Mouse (Mus musculus): Measurements from ENCODE around the gene Etl4. TPM values are rescaled to one million over a fixed set of nuclear protein-coding genes. Genes with fewer than 3 reads are reported as not detected.
A peak's percentile ranks its signal among the peaks of the same experiment; 100 is the strongest.

Gene Etl4
- polyA plus RNA-seq, 1 experiment from 2014 or later, result 15.3 TPM

GRCm38 (mm10) chr2:20453506-20454206 is 544.1 kb downstream of the Etl4 start:
- H3K9me3 ChIP-seq (ENCODE audit: control insufficient read depth, low read length), result no peaks in the 10 kb centered on the region
- no peaks in the 10 kb centered on the region for H3K36me3 ChIP-seq (ENCODE audit: control insufficient read depth, insufficient read depth, low read length)
- no peaks in the 10 kb centered on the region for H3K4me1 ChIP-seq (ENCODE audit: control insufficient read depth, insufficient read depth, low read length)
- WGBS, result 67% methylated on average over 3 of the region's 3 CpGs
- DNase-seq (ENCODE audit: low spot score, missing footprints) (peak; percentile 64), ATAC-seq (ENCODE audit: low FRiP score) (no peak)
- no peak overlapping the region for H3K4me2 ChIP-seq
- no peak overlapping the region for H3K27ac ChIP-seq (ENCODE audit: low read depth, low read length)
- no peaks in the 10 kb centered on the region for H3K27me3 ChIP-seq (ENCODE audit: control insufficient read depth, insufficient read depth, low read length)
- H3K4me3 ChIP-seq (ENCODE audit: low read depth, low read length), result no peak overlapping the region
- H3K9ac ChIP-seq (ENCODE audit: low read length), result no peak overlapping the region

GRCm38 (mm10) chr2:20479199-20479598 is 569.6 kb downstream of the Etl4 start:
- Histone ChIP-seq H3K4me1 (ENCODE audit: control insufficient read depth, insufficient read depth, low read length) (no peaks in the 10 kb centered on the region), H3K4me3 (ENCODE audit: low read depth, low read length) (no peak overlapping the region), H3K36me3 (ENCODE audit: control insufficient read depth, insufficient read depth, low read length) (no peaks in the 10 kb centered on the region), H3K9me3 (ENCODE audit: control insufficient read depth, low read length) (no peaks in the 10 kb centered on the region), H3K9ac (ENCODE audit: low read length) (no peak overlapping the region), H3K4me2 (no peak overlapping the region), H3K27me3 (ENCODE audit: control insufficient read depth, insufficient read depth, low read length) (no peaks in the 10 kb centered on the region), H3K27ac (ENCODE audit: low read depth, low read length) (no peak overlapping the region)
- DNase-seq (ENCODE audit: low spot score, missing footprints) (no peak), ATAC-seq (ENCODE audit: low FRiP score) (no peak)
- 77% methylated on average over 2 of the region's 2 CpGs for WGBS

- 16% methylated on average over 2 of the region's 2 CpGs for WGBS
- Histone ChIP-seq H3K4me2 (no peak overlapping the region), H3K27ac (ENCODE audit: low read depth, low read length) (no peak overlapping the region), H3K4me1 (ENCODE audit: control insufficient read depth, insufficient read depth, low read length) (no peaks in the 10 kb centered on the region), H3K9ac (ENCODE audit: low read length) (no peak overlapping the region), H3K9me3 (ENCODE audit: control insufficient read depth, low read length) (no peaks in the 10 kb centered on the region), H3K27me3 (ENCODE audit: control insufficient read depth, insufficient read depth, low read length) (no peaks in the 10 kb centered on the region), H3K4me3 (ENCODE audit: low read depth, low read length) (no peak overlapping the region), H3K36me3 (ENCODE audit: control insufficient read depth, insufficient read depth, low read length) (no peaks in the 10 kb centered on the region)
- ATAC-seq (ENCODE audit: low FRiP score) (peak; percentile 57; the same call in 1 of the 2 replicates), DNase-seq (ENCODE audit: low spot score, missing footprints) (no peak)
These were observed 576.7 kb downstream of the Etl4 start for GRCm38 (mm10) chr2:20486137-20486788.

GRCm38 (mm10) chr2:20489090-20489489 is 579.5 kb downstream of the Etl4 start:
- Histone ChIP-seq H3K27ac (ENCODE audit: low read depth, low read length) (no peak overlapping the region), H3K4me2 (no peak overlapping the region), H3K9ac (ENCODE audit: low read length) (no peak overlapping the region), H3K27me3 (ENCODE audit: control insufficient read depth, insufficient read depth, low read length) (no peaks in the 10 kb centered on the region), H3K4me3 (ENCODE audit: low read depth, low read length) (no peak overlapping the region), H3K9me3 (ENCODE audit: control insufficient read depth, low read length) (no peaks in the 10 kb centered on the region), H3K4me1 (ENCODE audit: control insufficient read depth, insufficient read depth, low read length) (no peaks in the 10 kb centered on the region), H3K36me3 (ENCODE audit: control insufficient read depth, insufficient read depth, low read length) (no peaks in the 10 kb centered on the region)
- WGBS, result 91% methylated on average over 3 of the region's 3 CpGs
- DNase-seq (ENCODE audit: low spot score, missing footprints) (no peak), ATAC-seq (ENCODE audit: low FRiP score) (no peak)

- no peaks in the 10 kb centered on the region for H3K27me3 ChIP-seq (ENCODE audit: control insufficient read depth, insufficient read depth, low read length)
- ATAC-seq (ENCODE audit: low FRiP score) (no peak), DNase-seq (ENCODE audit: low spot score, missing footprints) (no peak)
- no peaks in the 10 kb centered on the region for H3K9me3 ChIP-seq (ENCODE audit: control insufficient read depth, low read length)
- no peaks in the 10 kb centered on the region; the same call in 1 of the 2 replicates for H3K4me1 ChIP-seq (ENCODE audit: control insufficient read depth, insufficient read depth, low read length)
- H3K4me3 ChIP-seq (ENCODE audit: low read depth, low read length), result no peak overlapping the region
- no peak overlapping the region for H3K9ac ChIP-seq (ENCODE audit: low read length)
- H3K4me2 ChIP-seq, result no peak overlapping the region
- 39% methylated on average over 2 of the region's 2 CpGs for WGBS
- H3K27ac ChIP-seq (ENCODE audit: low read depth, low read length), result no peak overlapping the region
- no peaks in the 10 kb centered on the region for H3K36me3 ChIP-seq (ENCODE audit: control insufficient read depth, insufficient read depth, low read length)
These were observed 582.5 kb downstream of the Etl4 start for GRCm38 (mm10) chr2:20492125-20492524.

GRCm38 (mm10) chr2:20493806-20494205 is 584.2 kb downstream of the Etl4 start:
- Histone ChIP-seq H3K27ac (ENCODE audit: low read depth, low read length) (no peak overlapping the region), H3K36me3 (ENCODE audit: control insufficient read depth, insufficient read depth, low read length) (no peaks in the 10 kb centered on the region), H3K4me3 (ENCODE audit: low read depth, low read length) (no peak overlapping the region), H3K9me3 (ENCODE audit: control insufficient read depth, low read length) (no peaks in the 10 kb centered on the region), H3K9ac (ENCODE audit: low read length) (no peak overlapping the region), H3K4me1 (ENCODE audit: control insufficient read depth, insufficient read depth, low read length) (no peaks in the 10 kb centered on the region; the same call in 1 of the 2 replicates), H3K4me2 (no peak overlapping the region), H3K27me3 (ENCODE audit: control insufficient read depth, insufficient read depth, low read length) (no peaks in the 10 kb centered on the region)
- ATAC-seq (ENCODE audit: low FRiP score) (no peak), DNase-seq (ENCODE audit: low spot score, missing footprints) (no peak)
- WGBS, result 71% methylated on average over 2 of the region's 2 CpGs

GRCm38 (mm10) chr2:20494666-20495065 is 585.1 kb downstream of the Etl4 start:
- WGBS, result 25% methylated on average over 3 of the region's 3 CpGs

GRCm38 (mm10) chr2:20496219-20496800 is 586.7 kb downstream of the Etl4 start:
- H3K4me3 ChIP-seq (ENCODE audit: low read depth, low read length), result no peak overlapping the region
- no peak for ATAC-seq (ENCODE audit: low FRiP score)
- no peaks in the 10 kb centered on the region for H3K36me3 ChIP-seq (ENCODE audit: control insufficient read depth, insufficient read depth, low read length)
- H3K9ac ChIP-seq (ENCODE audit: low read length), result no peak overlapping the region
- H3K27me3 ChIP-seq (ENCODE audit: control insufficient read depth, insufficient read depth, low read length), result no peaks in the 10 kb centered on the region
- 25% methylated on average over 8 of the region's 8 CpGs for WGBS
- no peak overlapping the region for H3K4me2 ChIP-seq
- no peaks in the 10 kb centered on the region; the same call in 1 of the 2 replicates for H3K4me1 ChIP-seq (ENCODE audit: control insufficient read depth, insufficient read depth, low read length)
- no peak for DNase-seq (ENCODE audit: low spot score, missing footprints)
- H3K27ac ChIP-seq (ENCODE audit: low read depth, low read length), result no peak overlapping the region
- peaks cover 4% of the 10 kb centered on the region for H3K9me3 ChIP-seq (ENCODE audit: control insufficient read depth, low read length)

More at GRCm38 (mm10) chr2:20494666-20495065, 585.1 kb downstream of the Etl4 start:
- Histone ChIP-seq H3K27me3 (ENCODE audit: control insufficient read depth, insufficient read depth, low read length) (no peaks in the 10 kb centered on the region), H3K4me2 (no peak overlapping the region), H3K36me3 (ENCODE audit: control insufficient read depth, insufficient read depth, low read length) (no peaks in the 10 kb centered on the region), H3K4me3 (ENCODE audit: low read depth, low read length) (no peak overlapping the region), H3K9ac (ENCODE audit: low read length) (no peak overlapping the region), H3K27ac (ENCODE audit: low read depth, low read length) (no peak overlapping the region), H3K9me3 (ENCODE audit: control insufficient read depth, low read length) (no peaks in the 10 kb centered on the region), H3K4me1 (ENCODE audit: control insufficient read depth, insufficient read depth, low read length) (no peaks in the 10 kb centered on the region; the same call in 1 of the 2 replicates)
- DNase-seq (ENCODE audit: low spot score, missing footprints), result peak; percentile 92
- ATAC-seq (ENCODE audit: low FRiP score), result peak; percentile 75
